Mouse (Mus musculus): ENCODE results near the gene Gng12.

- TF ChIP-seq CHD2 (IDR thresholded peaks at IDR 0.05; ENCODE audit: low read depth, low read length) (no peak), HCFC1 (IDR thresholded peaks at IDR 0.05; ENCODE audit: borderline replicate concordance, insufficient read depth, low read length) (no peak), ZC3H11A (IDR thresholded peaks at IDR 0.05; ENCODE audit: borderline replicate concordance, low read depth, low read length) (no peak), MAFK (IDR thresholded peaks at IDR 0.05; ENCODE audit: insufficient read depth, low read depth, low read length) (no peak), ZNF384 (IDR thresholded peaks at IDR 0.05; ENCODE audit: low read depth, low read length) (no peak)
Observed at GRCm38 (mm10) chr6:66944190-66945003, 48.2 kb downstream of the Gng12 start.

All from ES-E14 (cell line).